Mouse (Mus musculus) neural tube, embryonic 10.5 days (tissue): ENCODE measurements around the gene Reep6.
"Not testable (repeated sequence)": the region's sequence is repeated elsewhere in the genome, so short reads cannot be mapped to it uniquely, and the experiment has no call there.

ENCODE experiments used
- DNase-seq: peaks from one replicate; pipeline ENCODE4 v3.0.0-alpha.2; 2017; ENCODE audit warnings: low spot score; ENCODE audit errors: extremely low spot score

Reep6 gene

DNA sequence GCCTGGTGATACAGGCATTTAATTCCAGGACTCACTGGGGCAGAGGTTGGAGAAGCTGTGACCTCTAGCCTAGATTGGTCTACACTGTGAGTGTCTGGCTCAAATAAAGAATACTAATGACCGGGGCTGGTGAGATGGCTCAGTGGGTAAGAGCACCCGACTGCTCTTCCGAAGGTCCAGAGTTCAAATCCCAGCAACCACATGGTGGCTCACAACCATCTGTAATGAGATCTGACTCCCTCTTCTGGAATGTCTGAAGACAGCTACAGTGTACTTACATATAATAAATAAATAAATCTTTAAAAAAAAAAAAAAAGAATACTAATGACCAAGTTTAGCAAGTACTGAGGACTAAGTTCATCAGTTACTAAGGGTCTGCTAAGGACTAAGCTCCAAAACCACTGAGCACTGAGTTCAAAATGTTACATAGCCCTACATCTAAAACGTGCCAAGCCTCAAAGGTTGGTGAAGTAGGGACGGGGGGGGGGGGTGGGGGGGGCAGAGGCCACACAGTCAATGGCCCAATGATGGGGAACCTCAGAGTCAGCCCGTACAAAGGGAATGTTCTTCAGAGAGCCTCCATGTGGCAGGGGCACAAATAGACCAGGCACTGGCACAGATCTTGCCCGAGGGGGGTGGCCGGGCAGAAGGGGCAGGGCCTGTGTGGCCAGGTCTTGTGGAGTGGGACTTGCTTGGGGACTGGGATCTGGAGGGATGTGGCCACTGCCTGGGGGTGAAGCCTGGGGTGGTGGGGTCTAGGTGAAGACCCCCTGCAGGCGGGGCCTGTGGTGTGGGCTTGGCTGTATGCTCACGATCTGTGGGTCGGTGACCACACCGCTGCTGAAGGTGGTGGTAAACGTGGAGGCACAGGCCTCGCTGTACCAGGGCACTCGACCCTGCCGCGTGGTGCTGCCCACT, 5.4 kb upstream of the Reep6 start:
- DNase-seq, result no peak

DNA sequence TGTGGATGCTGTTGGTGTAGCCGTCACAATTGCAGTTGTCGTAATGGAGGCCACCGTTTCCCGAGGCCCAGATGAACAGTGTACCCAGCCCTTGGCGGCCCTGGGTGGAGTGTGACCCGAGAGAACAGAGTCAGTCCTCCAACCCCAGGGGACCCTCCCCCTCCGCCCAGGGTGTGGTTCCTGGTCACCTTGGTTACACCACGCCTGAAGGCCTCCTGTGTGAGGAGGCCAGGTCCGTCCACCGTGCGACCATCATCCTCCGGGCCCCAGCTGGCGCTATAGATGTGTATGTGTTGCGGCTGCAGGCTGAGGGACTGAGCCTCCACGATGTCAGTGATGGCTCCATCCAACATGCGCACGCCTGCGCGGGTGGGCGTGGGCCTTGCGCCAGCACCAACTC, 4.7 kb upstream of the Reep6 start:
- no peak for DNase-seq

DNA sequence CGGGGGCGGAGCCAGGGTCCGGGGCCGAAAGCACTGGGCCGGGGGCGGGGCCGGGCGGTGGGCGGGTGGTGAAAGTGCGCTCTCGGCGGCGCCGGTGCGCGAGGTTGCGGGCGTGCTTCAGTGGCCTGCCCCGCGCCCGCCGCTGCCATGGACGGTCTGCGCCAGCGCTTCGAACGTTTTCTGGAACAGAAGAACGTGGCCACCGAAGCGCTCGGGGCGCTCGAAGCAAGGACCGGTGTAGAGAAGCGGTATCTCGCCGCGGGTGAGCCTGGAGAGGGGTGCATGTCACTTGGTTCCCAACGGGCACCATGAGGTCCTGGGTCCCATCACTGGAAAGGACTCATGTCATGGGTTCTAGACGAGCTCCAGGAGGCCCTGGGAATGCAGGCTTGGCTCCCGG, 331 bp downstream of the Reep6 start:
- no peak for DNase-seq

DNA sequence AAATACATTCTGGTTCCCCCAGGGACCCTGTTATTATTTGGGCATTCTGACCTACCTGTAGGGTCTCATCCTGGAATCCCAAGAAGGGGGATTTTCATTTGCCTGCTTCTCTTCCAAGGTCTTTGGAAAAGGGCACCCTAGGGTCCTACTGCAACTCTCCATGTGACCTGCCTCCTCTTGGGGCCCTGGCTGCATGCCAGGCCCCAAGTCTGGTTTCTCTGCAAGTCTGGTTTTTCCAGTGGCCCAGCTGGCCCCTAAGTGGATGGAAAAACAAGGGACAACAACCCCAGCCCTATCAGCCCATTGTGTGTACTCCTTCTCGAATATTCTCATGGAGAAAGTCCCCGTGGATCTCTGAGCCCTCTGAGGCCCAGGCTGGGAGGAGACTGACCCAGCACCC, 1.1 kb downstream of the Reep6 start:
- no peak for DNase-seq

DNA sequence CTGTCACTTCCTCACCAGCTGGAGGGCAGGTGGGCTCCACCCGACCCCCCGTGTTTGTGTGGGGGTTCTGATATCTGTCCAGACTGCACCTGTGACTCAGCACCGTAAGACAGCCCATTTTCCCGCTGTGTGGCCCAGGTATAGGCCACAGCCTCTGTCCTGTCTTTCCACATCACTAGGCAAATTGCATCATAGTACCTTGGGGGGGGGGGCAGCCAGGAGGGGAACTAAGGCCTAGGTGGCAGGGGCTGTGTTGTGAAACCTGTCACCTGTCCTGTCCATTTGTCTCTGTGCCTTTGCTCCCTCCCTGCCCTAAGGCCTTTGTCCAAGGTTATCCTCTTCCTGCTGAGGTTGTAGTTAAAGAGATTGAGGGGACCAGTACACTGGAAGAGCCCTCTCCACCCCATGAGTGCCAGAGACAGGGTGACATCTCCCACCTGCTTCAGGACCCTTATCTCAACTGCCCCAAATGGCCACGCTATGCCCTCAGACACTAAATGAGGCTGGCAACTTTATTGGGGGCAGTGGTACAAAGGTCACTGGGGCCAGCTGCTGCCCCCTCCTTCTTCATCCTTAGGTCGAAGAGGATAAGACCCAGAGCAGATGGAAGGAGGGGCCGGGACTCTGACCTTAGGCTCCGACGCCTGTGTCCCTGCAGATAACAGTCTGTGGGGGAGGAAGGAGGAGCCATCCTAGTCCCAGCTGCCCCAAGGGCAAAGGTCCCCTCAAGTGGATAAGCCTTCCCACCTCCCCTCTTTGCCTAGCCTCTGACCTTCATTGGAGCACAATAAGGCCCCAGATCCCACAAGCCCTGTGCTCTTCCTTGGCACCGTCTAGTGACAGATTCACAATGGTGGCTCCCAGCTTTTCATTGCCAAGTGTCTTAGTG, 2.1 kb downstream of the Reep6 start:
- DNase-seq, result no peak

DNA sequence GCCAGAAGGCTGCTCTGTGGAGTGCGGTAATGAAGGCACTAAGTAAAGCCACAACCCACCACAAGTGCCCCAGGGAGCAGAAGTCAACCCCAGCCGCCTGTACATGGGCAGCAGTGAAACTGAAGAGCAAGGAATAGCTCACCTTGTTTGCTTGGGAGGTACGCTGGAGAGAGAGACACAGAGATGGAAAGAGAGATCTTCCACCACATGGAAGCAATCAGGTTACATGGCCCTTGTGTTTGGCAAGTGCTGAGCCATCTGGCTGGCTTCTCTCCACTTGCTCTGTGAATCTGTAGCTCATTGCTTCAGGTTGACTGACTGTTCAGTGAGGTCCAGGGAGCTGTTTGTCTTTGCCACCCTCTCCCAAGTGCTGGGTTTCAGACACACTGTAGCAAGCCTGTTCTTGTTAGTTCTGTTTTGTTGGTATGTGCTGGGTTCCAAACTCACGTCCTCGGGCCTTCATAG, 2.8 kb downstream of the Reep6 start:
- no peak for DNase-seq

DNA sequence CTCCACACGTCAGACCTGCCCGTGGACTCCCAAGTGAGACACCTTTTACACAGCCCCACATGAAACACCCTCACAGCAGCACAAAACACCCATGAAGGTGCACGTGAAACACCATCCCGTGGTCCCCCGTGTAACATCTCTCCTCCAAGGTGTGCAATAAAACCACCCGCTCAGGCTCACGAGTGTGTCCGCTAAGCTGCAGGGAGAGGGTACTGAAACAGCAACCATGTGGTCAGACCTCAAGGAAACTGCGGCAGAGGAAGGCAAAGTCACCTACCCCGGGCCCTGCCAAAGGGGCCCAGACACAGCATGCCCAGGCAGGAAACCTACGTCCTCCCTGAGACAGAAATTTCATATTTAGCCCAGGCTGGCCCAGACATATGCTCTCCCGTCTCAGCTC, 6.5 kb downstream of the Reep6 start:
- no peak for DNase-seq

DNA sequence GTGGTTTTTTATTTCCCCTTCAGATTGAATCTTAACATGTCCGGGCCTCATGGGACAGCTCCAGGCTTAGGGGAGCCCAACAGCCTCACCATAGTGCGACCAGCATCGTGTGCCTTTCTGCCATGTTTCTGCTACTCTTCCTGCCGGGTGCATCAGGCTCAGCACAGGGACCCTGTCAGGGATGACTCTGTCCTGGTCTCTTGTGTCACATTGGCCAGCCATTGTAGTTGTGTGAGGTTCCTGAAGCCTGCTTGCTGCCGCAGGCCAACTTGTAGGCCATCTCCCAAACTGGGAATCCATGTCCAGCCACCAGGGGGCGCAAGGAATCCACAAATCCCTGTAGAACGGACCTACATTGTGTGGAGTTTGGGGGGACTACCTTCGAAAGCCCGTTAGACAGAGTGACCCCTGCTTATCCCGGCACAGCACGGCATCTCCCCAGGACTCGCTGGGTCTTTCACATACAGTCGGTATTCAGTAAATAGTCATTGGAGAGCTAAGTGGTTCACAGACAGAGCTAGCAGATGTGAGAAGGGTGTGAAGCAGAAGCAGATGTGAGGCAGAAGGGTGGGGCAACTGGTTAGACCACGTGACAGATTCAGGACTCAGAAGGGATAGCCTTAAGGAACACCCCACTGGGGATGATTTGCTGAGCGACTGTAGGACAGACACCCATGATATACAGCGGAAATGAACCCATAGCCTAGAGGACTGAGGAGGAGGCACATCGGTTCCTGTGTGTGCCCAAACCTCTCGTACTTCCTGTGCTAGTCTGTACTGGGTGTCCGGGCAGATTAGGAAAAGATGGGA, 10.4 kb downstream of the Reep6 start:
- peak; percentile 93 for DNase-seq

DNA sequence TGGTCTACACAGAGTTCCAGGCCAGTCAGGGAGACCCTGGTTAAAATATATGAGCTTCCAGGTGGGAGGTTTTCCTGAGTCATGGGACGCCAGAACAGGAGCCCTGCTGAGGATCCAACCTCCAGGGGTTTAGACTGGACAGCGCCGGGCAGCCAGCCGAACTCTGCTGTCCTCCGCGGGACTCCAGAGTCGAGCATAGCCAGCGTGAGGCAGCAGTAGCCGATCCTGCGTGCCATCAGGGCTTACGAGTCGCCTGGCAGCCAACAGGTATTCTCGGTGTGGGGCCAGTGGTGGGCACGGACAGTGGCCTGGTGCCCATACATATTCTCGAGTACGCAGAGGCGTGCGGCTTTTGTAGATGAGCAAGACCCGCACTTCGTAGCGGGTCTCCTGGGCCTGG, 11.3 kb downstream of the Reep6 start:
- DNase-seq, result peak; percentile 41

DNA sequence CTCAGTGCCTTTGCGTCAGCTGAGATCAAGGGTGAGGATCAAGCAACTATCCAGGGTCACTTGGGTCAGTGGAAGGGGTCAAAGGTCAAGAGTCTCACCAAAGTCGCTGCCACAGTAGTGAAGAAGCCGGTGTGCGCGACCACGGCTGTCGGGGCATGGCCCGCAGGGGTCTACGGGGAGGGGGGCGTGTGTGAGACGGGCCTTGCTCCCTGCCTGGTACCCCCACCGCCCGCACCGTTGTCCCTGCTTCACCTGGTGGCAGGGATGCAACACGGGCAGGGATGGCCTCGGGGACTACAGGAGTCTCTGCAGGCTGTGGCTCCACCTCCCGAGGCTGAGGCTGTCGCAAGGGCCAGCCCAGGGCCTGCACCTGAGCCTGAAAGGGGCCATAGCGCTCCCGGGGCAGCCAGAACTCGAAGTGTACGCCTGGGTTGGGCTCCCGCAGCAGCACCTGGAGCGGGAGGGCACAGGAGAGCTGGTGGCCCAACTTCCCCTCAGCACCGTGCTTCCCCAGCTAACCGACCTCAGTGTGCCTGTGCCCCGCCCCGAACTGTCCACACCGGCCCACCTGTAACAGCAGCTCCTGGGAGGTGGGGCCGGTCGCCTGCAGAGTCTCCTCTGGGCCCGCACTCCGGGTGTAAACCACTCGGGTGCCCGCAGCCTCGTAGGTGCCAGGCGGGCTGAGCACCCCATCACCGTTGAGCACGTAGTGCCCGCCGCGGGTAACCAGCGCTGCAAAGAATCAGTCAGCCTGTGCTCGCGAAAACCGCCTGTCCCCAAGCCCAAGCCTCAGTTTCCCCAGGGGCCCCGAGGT, 11.9 kb downstream of the Reep6 start:
- peak; percentile 36 for DNase-seq

DNA sequence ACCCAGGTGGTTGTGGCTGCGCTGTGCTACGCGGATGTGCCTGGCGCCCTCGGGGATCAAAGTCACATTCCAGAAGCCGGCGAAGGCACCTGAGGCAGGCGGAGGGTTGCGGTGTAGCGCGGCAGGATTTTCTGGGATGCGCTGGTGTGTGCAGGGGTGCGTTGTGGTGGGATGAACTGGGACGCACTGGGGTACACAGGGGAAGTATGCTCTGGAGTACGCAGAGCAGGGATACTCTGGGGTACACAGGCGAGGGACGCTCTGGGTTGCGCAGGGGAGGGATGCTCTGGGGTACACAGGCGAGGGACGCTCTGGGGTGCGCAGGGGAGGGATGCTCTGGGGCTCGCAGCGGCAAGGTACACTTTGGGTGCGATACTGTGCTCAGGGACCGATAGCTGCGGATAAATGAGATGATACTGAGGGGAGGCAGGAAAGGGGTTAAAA, 12.6 kb downstream of the Reep6 start:
- DNase-seq, result no peak

DNA sequence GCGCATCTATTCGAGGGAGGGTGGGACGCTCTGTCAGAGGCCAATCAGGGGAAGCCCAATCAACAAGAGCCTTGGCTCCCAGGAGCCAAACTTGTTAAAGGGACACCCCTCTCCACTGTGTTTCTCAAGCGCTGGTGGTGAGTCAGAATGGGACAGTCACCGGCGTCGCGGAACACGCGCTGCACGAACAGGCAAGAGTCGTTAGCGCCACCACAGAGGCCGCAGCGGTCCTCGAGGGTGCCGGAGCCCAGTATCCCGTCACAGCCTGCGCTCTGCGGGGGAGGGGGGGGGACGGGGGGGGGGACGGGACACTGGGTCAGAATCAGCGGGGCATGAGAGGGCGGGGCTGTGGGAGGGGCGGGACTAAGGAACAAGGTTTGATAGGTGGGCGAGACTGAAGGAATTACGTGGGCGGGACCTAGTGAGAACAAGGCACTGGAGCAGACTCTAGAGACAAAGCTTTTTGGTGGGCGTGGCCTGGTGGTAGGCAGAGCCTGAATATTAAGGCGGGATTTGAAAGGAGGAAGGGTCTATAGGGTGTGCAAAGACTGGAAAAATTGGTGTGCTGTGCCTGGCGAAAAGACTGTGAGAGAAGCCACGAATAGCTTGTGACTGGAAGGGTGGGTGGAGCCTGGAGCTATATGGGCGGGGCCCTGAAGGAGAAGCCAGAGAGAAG, 13.1 kb downstream of the Reep6 start:
- DNase-seq, result peak; percentile 66

DNA sequence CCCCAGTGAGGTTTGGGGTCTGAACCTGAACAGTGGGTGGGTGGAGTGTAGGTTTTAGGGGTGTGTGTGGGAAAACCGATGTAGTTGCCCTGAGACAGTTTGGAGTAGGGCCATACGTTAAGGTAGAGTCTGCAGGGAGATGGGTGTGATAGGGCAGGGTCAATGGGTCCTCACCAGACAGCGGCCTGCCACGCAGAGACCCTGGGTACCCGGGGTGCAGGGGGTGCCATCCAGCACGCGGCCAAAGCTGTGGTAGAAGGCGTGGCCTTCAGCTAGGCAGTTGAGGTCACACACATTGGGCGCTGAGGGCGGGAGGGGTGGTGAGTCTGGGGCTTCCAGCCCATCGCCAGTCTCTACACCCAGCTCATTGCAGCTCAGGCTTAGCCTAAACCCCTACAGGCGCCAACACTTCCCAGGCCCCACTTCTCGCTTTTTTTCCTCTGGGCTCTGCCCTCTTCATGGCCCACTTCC, 13.7 kb downstream of the Reep6 start:
- DNase-seq, result no peak

DNA sequence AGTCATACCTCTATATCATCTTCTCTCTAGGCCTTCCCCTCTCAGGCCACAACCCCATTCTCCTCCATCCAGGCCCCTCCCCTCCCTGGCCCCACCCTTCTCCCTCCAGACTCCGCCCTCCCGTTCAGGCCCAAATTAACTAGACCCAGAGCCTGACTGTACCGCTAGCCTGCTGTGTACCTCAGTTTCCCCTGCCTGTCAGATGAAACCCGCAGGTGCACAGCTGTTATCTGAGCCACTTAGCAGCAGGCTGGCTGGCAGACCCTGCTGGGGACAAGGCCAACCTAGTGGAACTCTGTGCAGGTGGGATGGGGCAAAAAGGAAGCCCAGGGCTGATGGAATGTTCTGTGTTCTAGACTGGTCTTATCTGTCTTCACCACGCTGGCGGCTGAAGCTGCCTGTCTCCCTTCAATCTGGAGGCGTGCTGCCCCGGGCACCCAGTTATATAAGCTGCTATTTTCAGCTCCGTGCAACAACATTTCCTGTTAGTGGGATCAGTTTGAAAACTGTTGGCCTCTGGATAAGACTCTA, 14.4 kb downstream of the Reep6 start:
- DNase-seq, result no peak

DNA sequence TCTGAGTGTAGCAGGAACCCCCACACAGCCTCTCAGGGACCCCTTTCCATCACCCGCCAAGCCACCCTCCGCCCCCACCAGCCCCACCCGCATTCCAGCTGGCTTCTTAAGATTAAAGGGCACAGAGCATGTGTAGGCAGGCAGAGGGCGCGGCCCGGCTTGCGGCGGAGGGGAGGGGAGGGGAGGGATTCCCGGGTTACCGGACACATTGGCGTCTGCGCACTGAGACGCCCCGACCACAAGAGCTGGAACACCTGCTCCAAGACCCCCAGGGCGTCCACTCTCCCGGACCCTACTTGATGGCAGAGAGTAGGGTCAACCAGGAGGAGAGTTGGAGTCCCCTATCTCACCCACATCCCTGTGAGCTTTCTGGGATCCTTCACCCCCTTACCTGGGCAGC, 15.4 kb downstream of the Reep6 start:
- no peak for DNase-seq

DNA sequence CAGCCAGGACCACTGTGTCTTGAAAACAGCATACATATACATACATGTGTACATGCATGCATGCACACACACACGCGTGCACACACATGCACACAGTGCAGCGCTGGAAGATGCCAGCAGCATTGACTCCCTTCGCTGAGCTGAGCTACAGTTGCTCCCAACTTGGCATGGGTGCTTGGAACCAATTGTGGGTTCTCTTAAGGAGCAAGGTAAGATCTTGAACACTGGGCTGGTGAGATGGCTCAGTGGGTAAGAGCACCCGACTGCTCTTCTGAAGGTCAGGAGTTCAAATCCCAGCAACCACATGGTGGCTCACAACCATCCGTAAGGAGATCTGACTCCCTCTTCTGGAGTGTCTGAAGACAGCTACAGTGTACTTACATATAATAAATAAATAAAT, 16.2 kb downstream of the Reep6 start:
- DNase-seq, result not testable (repeated sequence)

DNA sequence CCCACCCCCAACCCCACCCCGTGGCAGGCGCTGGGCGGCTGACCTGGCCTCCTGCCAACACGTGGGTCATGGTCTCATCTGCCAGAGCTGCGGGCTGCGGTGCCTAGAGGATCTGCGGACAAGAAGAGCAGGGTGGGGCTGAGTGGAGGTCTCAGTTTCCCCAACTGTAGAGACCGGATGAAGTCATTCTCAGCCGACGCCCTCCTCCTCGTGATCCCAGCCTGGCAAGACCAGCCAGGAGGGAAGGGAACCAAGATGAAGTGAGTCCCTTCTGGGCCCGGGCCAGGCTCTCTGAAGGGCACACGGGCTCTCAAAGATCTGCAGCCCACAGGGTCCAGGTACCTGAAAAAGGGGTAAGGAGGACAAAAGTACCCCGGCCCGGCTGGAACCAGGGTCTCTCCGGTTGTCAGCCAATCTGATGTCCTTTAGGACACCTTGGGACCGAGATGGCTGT, 17.8 kb downstream of the Reep6 start:
- DNase-seq, result no peak

DNA sequence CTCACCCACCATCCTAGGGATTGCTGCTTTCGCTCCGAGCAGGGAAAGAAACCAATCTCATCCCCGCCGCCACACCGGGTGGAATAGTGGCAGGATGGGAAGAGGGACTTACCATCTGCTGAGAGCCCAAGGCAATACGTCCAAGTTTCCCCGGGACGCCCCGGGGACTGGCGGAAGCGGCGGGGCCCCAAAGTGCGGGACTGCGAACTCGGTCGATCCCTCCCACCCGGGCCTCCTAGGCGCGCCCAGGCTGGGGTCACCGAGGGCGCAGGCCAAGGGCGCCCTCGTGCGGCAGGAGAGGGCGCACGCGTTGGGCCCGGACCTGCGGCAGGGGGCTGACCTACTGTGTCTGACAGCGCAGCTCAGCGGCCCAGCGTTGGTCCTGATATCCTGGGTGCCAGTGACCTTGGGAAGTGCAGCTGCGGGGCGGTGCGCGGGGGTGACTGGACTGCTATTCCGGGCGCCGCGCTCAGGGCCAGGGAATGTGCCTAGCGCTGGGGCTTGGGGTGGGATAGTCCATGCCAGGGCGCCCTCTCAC, 18.6 kb downstream of the Reep6 start, which contains the start of gene Adamtsl5:
Adamtsl5 (minus strand) TSS at position 169 of the 538 bp plus-strand sequence.
- DNase-seq, result peak; percentile 74

DNA sequence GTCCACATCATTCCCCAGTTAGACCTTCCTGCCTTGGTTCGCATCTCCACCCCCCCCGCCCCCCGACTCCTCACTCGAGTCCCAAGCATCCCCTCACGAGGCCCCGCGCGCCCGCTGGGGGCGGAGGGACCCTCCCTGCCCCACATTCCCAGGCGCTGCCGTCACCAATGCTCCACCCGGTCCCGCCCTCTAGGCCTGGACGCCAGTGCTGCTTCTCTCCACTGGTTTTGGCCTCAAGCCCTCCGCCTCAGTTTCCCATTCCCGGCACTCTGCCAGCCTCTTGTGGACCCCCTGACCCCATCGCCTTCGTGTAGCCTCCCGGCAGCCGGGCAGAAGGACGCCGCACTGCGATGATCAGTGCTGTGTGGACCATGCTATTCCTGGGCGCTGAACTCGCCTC, 19.2 kb downstream of the Reep6 start:
- no peak for DNase-seq
